Mouse (Mus musculus) hindbrain, embryonic 14.5 days (tissue): ENCODE results near the gene Msi1. TPM values are rescaled to one million over a fixed set of nuclear protein-coding genes. Genes with fewer than 3 reads are reported as not detected.

Source experiments
- ATAC-seq: fragments of 200-750 bp; cut with Nextera tagmentation; 2 replicates; pipeline ENCODE4 v1.8.0; 2017; ENCODE audit warnings: moderate number of reproducible peaks, mild to moderate bottlenecking, moderate TSS enrichment, moderate library complexity; ENCODE audit not compliant: low FRiP score
- DNase-seq: peaks from one replicate; pipeline ENCODE4 v3.0.0-alpha.2; 2015; ENCODE audit warnings: low spot score
- H3K27ac ChIP-seq: fragments of 300-500 bp; sonication (generic); 2 replicates; pipeline ENCODE4 v1.5.1; 2014; ENCODE audit warnings: mild to moderate bottlenecking, moderate library complexity
- H3K27me3 ChIP-seq: fragments of 300-500 bp; sonication (generic); 2 replicates; pipeline ENCODE4 v1.6.1; 2014; ENCODE audit warnings: mild to moderate bottlenecking, low read length, mixed read lengths; ENCODE audit not compliant: control insufficient read depth, insufficient read depth
- H3K36me3 ChIP-seq: fragments of 300-500 bp; sonication (generic); replicated peaks from 2 replicates; pipeline ENCODE4 v1.6.1; 2014; ENCODE audit not compliant: control insufficient read depth, insufficient read depth
- H3K4me1 ChIP-seq: fragments of 300-500 bp; sonication (generic); replicated peaks from 2 replicates; pipeline ENCODE4 v1.6.1; 2014; ENCODE audit warnings: antibody characterized with exemption, low read length, mixed read lengths; ENCODE audit not compliant: control insufficient read depth, insufficient read depth
- H3K4me2 ChIP-seq: fragments of 300-500 bp; sonication (generic); replicated peaks from 2 replicates; pipeline ENCODE4 v1.6.1; 2014; ENCODE audit warnings: mild to moderate bottlenecking, moderate library complexity
- H3K4me3 ChIP-seq: fragments of 300-500 bp; sonication (generic); replicated peaks from 2 replicates; pipeline ENCODE4 v1.5.1; 2014; ENCODE audit warnings: mild to moderate bottlenecking, low read length
- H3K9ac ChIP-seq: fragments of 300-500 bp; sonication (generic); 2 replicates; pipeline ENCODE4 v1.6.1; 2014
- H3K9me3 ChIP-seq: fragments of 300-500 bp; sonication (generic); 2 replicates; pipeline ENCODE4 v1.6.1; 2016; ENCODE audit warnings: low read length; ENCODE audit not compliant: control insufficient read depth
- WGBS: fragments of 180-500 bp; shearing (Covaris S2); extraction: QIAGEN DNeasy Blood & Tissue Kit; methylation state at CpG from one replicate; pipeline ENCODE4 v1.1.7; 2014; 5-methylcytosine and 5-hydroxymethylcytosine counted together
- polyA plus RNA-seq: library from polyadenylated mRNA; unstranded; fragments of >200 nt; fragmentation: Nextera tagmentation; extraction: Ambion mirVana; gene quantifications from 2 replicates; pipeline ENCODE4 v1.2.1, GENCODE M21; 2014

The Msi1 gene
- polyA plus RNA-seq, 1 experiment from 2014 or later: 60.2 TPM

GRCm38 (mm10) chr5:115485489-115486205 lies 56.2 kb downstream of the Msi1 start:
- Histone ChIP-seq H3K4me3 (no peak overlapping the region), H3K9me3 (no peaks in the 10 kb centered on the region), H3K4me1 (peaks cover 31% of the 10 kb centered on the region), H3K4me2 (no peak overlapping the region), H3K27me3 (no peaks in the 10 kb centered on the region; the same call in 1 of the 2 replicates), H3K9ac (no peak overlapping the region), H3K36me3 (no peaks in the 10 kb centered on the region), H3K27ac (no peak overlapping the region)
- no peak for DNase-seq
- ATAC-seq: no peak
- WGBS: 89% methylated on average over 18 of the region's 18 CpGs

- H3K9ac ChIP-seq: no peak overlapping the region
- H3K27ac ChIP-seq: no peak overlapping the region
- no peaks in the 10 kb centered on the region for H3K9me3 ChIP-seq
- no peak for ATAC-seq
- H3K4me2 ChIP-seq: no peak overlapping the region
- no peak overlapping the region for H3K4me3 ChIP-seq
- 53% methylated on average over 4 of the region's 4 CpGs for WGBS
- no peaks in the 10 kb centered on the region for H3K27me3 ChIP-seq
- no peak for DNase-seq
- H3K4me1 ChIP-seq: peaks cover 39% of the 10 kb centered on the region
- H3K36me3 ChIP-seq: no peaks in the 10 kb centered on the region
Observed at GRCm38 (mm10) chr5:115486726-115487125, 57.3 kb downstream of the Msi1 start.

- 88% methylated on average over 8 of the region's 8 CpGs for WGBS
- Histone ChIP-seq H3K27ac (no peak overlapping the region), H3K4me2 (no peak overlapping the region), H3K4me1 (peaks cover 41% of the 10 kb centered on the region), H3K4me3 (no peak overlapping the region), H3K36me3 (no peaks in the 10 kb centered on the region), H3K27me3 (no peaks in the 10 kb centered on the region), H3K9ac (no peak overlapping the region), H3K9me3 (no peaks in the 10 kb centered on the region)
- no peak for ATAC-seq
- no peak for DNase-seq
Observed at GRCm38 (mm10) chr5:115487353-115487752, 58.0 kb downstream of the Msi1 start.

GRCm38 (mm10) chr5:115487942-115488580 lies 58.7 kb downstream of the Msi1 start:
- Histone ChIP-seq H3K9me3 (no peaks in the 10 kb centered on the region), H3K27ac (no peak overlapping the region), H3K9ac (no peak overlapping the region), H3K4me1 (peaks cover 34% of the 10 kb centered on the region), H3K36me3 (no peaks in the 10 kb centered on the region), H3K4me2 (peak overlapping the region; percentile 88; the same call in 1 of the 2 replicates), H3K27me3 (no peaks in the 10 kb centered on the region), H3K4me3 (peak overlapping the region; percentile 42; the same call in 1 of the 2 replicates)
- no peak for ATAC-seq
- WGBS: 77% methylated on average over 9 of the region's 9 CpGs
- no peak for DNase-seq

- H3K27ac ChIP-seq: peak overlapping the region; percentile 100
- H3K4me2 ChIP-seq: peak overlapping the region; percentile 88
- H3K9me3 ChIP-seq: no peaks in the 10 kb centered on the region
- peaks cover 26% of the 10 kb centered on the region for H3K4me1 ChIP-seq
- peak; percentile 89 for DNase-seq
- no peaks in the 10 kb centered on the region for H3K27me3 ChIP-seq
- ATAC-seq: peak; percentile 80
- peak overlapping the region; percentile 42 for H3K4me3 ChIP-seq
- H3K9ac ChIP-seq: peak overlapping the region; percentile 90
- no peaks in the 10 kb centered on the region for H3K36me3 ChIP-seq
- under 1% methylated on average over 39 of the region's 39 CpGs for WGBS
Observed at GRCm38 (mm10) chr5:115488841-115489698, 59.7 kb downstream of the Msi1 start.

- peaks cover 22% of the 10 kb centered on the region for H3K4me1 ChIP-seq
- H3K9me3 ChIP-seq: no peaks in the 10 kb centered on the region
- H3K4me3 ChIP-seq: peak overlapping the region; percentile 42
- H3K4me2 ChIP-seq: peak overlapping the region; percentile 88
- H3K36me3 ChIP-seq: no peaks in the 10 kb centered on the region
- H3K27me3 ChIP-seq: no peaks in the 10 kb centered on the region
- ATAC-seq: peak; percentile 79
- peak; percentile 87 for DNase-seq
- peak overlapping the region; percentile 90 for H3K9ac ChIP-seq
- peak overlapping the region; percentile 100 for H3K27ac ChIP-seq
- WGBS: under 1% methylated on average over 50 of the region's 50 CpGs
Observed at GRCm38 (mm10) chr5:115489699-115490637, 60.6 kb downstream of the Msi1 start.

- DNase-seq: no peak
- H3K4me3 ChIP-seq: 0 out of 2 replicates have a peak overlapping the region, but pooled peaks have one; percentile 42
- no peak for ATAC-seq
- peaks cover 21% of the 10 kb centered on the region for H3K4me1 ChIP-seq
- H3K9me3 ChIP-seq: no peaks in the 10 kb centered on the region
- H3K9ac ChIP-seq: no peak overlapping the region
- H3K27ac ChIP-seq: peak overlapping the region; percentile 100
- H3K36me3 ChIP-seq: no peaks in the 10 kb centered on the region
- H3K27me3 ChIP-seq: no peaks in the 10 kb centered on the region
- WGBS: 9% methylated on average over 8 of the region's 8 CpGs
- H3K4me2 ChIP-seq: peak overlapping the region; percentile 88
Observed at GRCm38 (mm10) chr5:115490638-115491000, 61.2 kb downstream of the Msi1 start.

- Histone ChIP-seq H3K9ac (no peak overlapping the region; the same call in 1 of the 2 replicates), H3K4me3 (no peak overlapping the region), H3K27ac (no peak overlapping the region), H3K27me3 (no peaks in the 10 kb centered on the region), H3K36me3 (no peaks in the 10 kb centered on the region), H3K9me3 (no peaks in the 10 kb centered on the region), H3K4me2 (peak overlapping the region; percentile 88), H3K4me1 (peaks cover 21% of the 10 kb centered on the region)
- ATAC-seq (no peak), DNase-seq (no peak)
- WGBS: 31% methylated on average over 5 of the region's 5 CpGs
Observed at GRCm38 (mm10) chr5:115491076-115491475, 61.7 kb downstream of the Msi1 start.
